Mouse (Mus musculus) adrenal gland (tissue): ENCODE data around the gene Fbxo7.

Experiments
- intact Hi-C: fragments of 180-260 bp; cut with DNase I; formaldehyde crosslinking; loops from one replicate; pipeline ENCODE4 v1.15.1; 2025

Gene Fbxo7

DNA sequence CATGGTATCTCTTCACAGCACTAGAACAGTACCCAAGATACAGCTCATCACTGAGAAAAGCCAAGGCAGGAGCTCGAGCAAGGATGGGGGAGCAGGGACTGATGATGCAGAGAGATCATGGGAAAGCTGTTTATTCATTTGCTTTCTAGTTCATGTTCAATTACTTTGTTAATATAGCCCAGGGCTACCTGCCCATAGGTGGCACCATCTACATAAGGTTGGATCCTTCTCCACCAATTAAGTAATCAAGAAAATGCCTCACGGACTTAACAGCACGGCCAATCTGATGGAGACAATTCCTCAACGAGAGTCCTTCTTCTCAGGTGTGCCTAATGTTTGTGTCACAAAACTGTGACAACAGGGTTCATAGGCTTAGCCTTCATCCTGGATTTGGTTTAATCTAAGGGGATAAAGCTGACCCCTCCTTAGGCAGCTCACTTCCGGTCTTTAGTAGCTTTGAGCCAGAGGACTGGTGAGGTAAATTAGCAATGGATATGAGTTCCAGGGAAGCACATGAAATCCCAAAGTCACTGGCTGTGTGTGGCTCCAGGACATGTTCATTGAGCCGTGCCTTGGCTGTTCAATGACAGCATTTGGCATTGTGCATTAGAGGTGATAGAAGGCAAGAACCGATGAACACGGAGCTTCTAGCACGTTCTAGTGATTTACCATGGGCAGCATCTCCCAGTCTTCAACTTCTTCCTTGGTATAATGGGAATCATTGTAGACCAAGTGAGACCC lies 53.4 kb downstream of the Fbxo7 start:
- intact Hi-C loops: loop anchor here (10.0 kb wide), 1 partner anchor 90 kb away; no protein-coding TSS in a partner anchor

DNA sequence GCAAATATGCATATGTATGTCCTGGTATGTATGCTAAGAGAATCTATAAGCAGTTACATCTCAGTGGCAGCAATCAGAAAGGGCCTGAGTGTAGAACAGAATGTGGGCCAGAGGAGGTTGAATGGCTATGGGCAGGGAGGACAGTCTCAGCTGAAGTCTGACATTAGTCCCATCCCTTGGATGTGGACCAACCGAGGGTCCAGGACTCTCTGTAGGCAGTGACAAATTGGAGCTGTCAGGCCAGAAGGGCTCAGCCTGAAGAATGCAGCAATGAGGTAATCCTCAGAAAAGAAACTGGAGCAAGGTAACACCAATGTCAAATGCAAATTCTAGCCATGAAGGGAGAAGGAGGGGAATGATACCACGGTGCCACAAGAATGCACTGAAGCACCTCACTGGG lies 55.5 kb downstream of the Fbxo7 start:
- intact Hi-C loops: loop anchor here (10.0 kb wide), 1 partner anchor 88 kb away; no protein-coding TSS in a partner anchor

DNA sequence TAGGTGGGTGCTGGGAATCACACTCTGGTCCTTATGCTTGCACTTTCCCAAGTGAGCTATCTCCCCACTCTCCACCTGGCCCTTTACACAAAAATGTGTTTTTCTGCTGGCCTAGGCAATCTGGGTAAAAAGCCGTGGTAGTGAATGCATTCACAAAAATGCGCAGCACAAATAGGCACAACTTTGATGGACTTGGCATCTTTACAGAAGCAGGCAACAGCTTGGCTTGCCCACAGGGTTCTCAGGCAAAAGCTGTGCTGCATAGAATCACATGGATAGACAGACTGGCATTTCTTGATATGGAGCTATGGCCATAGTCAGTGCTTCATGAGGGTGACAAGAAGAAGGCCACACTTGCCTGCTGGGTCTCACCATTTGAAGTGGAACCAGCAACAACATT lies 57.0 kb downstream of the Fbxo7 start:
- intact Hi-C loops: loop anchor here (10.0 kb wide), 1 partner anchor 86 kb away; no protein-coding TSS in a partner anchor

DNA sequence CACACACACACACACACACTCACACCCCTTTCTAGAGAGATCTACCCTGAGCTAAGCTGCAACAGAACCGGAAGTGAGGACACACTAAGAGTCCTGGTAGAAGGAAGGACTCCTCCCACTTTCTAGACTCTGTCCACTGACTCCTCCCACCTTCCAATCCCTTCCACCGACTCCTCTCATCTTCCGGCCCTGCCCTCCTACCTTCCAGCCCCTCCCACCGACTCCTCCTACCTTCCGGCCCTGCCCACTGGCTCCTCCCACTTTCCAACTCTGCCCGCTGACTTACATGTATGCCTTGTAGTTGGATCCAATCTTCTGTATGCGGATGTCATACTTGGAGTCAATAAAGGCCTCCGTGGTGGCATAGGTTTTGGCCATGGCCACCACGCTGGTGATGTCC lies 58.1 kb downstream of the Fbxo7 start:
- intact Hi-C loops: loop anchor here (10.0 kb wide), 1 partner anchor 85 kb away; no protein-coding TSS in a partner anchor

DNA sequence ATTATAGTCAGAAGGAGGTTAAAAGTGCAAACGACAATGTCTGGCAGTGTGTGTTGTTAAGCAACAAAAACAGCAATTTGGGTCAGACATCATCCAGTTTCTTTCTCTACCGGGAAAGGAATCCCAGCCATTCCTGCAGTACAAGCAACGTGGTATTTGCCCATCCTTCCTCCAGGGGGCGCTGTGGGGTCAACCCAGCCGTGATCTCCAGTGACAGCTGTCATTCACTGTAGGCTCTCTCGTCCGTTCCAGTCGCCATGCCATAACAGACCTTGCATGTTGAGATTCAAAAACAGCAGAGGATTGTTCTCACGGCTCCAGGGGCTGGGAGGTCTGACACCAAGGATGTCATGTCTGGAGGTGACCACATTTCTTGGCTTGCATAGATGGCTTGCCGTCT lies 70.1 kb downstream of the Fbxo7 start:
- intact Hi-C loops: no loop called here

DNA sequence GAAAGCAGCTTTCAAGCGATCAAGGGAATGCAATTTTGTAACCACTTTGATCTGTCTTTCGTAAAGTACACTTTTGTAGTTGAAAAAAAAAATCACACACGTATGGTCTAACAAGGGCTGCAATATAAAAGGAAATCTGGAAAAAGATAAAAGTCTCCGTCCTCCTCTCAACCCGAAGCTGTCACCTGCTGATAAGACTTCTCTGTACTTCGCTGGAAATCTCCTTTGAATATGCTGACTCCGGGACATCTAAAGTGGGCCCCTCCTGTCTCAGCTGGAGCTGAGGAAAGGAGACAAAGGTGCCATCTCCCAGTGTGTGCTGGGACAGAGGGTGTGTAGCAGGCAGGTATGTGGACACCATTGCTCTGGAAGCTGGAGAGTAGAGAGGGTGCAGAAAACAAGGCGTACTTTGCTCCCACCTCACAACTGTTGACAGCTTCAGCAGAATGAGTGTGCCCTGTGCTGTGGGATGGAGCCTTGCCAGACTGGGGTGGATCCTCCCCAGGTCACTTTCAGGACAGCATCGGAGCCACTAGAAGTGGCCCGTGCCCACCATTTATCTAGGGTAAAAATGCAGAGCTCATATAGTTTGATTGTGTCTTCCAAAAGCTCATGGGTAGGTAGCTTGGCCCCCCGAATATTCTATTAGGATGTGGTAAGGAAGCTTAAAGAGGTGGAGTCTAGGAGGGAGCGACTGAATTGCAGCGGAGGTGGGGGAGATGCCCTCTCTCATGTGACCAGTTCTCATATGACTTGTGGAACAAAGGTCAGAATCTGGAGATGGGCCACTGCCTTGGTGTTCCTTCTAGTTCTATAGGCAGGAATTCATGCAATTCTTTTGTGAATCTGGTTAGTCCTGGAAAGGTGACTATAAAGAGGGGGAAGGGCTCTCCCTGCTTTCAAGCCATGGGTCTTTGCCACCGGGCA lies 71.6 kb downstream of the Fbxo7 start:
- intact Hi-C loops: no loop called here

DNA sequence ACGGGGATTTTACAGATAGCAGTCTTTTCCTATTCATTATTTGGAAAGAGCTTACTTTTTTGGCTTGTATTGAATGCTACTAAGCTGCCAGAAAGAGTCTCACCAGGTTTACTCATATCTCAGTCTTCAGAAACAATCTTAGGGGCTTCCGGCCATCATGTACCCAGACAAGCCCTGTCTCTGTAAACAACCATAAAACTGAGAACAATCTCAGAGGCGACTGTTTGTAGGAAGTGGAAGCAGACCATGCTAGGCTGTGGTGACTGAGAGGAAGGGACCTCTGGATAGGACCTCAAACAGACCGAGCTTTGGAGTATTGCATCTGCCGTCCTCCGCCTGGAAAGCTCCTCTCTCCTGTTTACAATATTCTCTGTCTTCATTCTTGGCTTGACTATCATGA lies 76.6 kb downstream of the Fbxo7 start:
- intact Hi-C loops: no loop called here

DNA sequence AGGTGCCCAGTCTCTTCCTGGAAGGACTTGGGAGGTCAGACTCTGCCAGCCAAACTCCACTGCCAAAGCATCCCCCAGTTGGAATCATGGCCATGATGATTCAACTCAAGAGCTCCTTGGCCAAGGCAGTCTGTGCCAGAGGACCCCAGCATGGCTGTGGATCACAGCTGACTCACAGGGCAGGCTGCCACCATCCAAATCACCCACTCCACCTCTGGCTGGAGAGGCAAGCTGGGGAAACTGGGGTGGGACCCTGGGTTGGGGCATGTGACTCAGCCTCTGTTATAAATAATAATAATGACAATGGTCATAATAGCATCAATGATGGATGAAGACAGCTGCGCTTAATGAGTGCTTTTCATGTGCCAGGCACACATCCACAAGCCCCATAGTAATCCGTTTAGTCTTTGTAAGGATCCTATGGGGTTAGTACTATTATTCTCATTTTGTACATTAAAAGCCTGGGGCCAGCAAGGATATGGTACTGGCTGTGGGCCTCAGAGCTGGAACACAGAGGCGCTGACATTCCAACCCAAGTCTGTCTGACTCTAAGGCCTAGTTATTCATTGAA lies 78.6 kb downstream of the Fbxo7 start:
- intact Hi-C loops: no loop called here
